Mouse (Mus musculus): ENCODE results near the gene Gm20388. TPM values are rescaled to one million over a fixed set of nuclear protein-coding genes. Genes with fewer than 3 reads are reported as not detected.
A peak's percentile ranks its signal among the peaks of the same experiment; 100 is the strongest.

Gm20388 gene
- total RNA-seq, 1 experiment from 2014 or later: 35.7 TPM

- no peak for ATAC-seq (replicated peaks; ENCODE audit: low read depth, poor library complexity, severe bottlenecking)
These were observed 2044.4 kb downstream of the Gm20388 start for GRCm38 (mm10) chr8:121954981-121955555.

GRCm38 (mm10) chr8:121955825-121956500 is 2045.3 kb downstream of the Gm20388 start:
- peak; percentile 84 for ATAC-seq (replicated peaks; ENCODE audit: low read depth, poor library complexity, severe bottlenecking)

- ATAC-seq (replicated peaks; ENCODE audit: low read depth, poor library complexity, severe bottlenecking): no peak
These were observed 2047.8 kb downstream of the Gm20388 start for GRCm38 (mm10) chr8:121958395-121958794.

GRCm38 (mm10) chr8:121962892-121963291 is 2052.3 kb downstream of the Gm20388 start:
- no peak for ATAC-seq (replicated peaks; ENCODE audit: low read depth, poor library complexity, severe bottlenecking)

GRCm38 (mm10) chr8:121964716-121965512 is 2054.3 kb downstream of the Gm20388 start:
- no peak for ATAC-seq (replicated peaks; ENCODE audit: low read depth, poor library complexity, severe bottlenecking)

- ATAC-seq (replicated peaks; ENCODE audit: low read depth, poor library complexity, severe bottlenecking): no peak
These were observed 2055.5 kb downstream of the Gm20388 start for GRCm38 (mm10) chr8:121966110-121966509.

GRCm38 (mm10) chr8:121966714-121967448 is 2056.2 kb downstream of the Gm20388 start:
- no peak for ATAC-seq (replicated peaks; ENCODE audit: low read depth, poor library complexity, severe bottlenecking)

GRCm38 (mm10) chr8:121967977-121968376 is 2057.3 kb downstream of the Gm20388 start:
- ATAC-seq (replicated peaks; ENCODE audit: low read depth, poor library complexity, severe bottlenecking): no peak

- peak; percentile 40; the same call in 1 of the 2 replicates for ATAC-seq (replicated peaks; ENCODE audit: low read depth, poor library complexity, severe bottlenecking)
These were observed 2057.9 kb downstream of the Gm20388 start for GRCm38 (mm10) chr8:121968542-121968941.

- ATAC-seq (replicated peaks; ENCODE audit: low read depth, poor library complexity, severe bottlenecking): no peak
These were observed 2059.6 kb downstream of the Gm20388 start for GRCm38 (mm10) chr8:121970225-121970624.

- ATAC-seq (replicated peaks; ENCODE audit: low read depth, poor library complexity, severe bottlenecking): peak; percentile 58
These were observed 2060.9 kb downstream of the Gm20388 start for GRCm38 (mm10) chr8:121971488-121972058.

- ATAC-seq (replicated peaks; ENCODE audit: low read depth, poor library complexity, severe bottlenecking): peak; percentile 52; the same call in 1 of the 2 replicates
These were observed 2063.3 kb downstream of the Gm20388 start for GRCm38 (mm10) chr8:121973906-121974305.

- peak; percentile 77; the same call in 1 of the 2 replicates for ATAC-seq (replicated peaks; ENCODE audit: low read depth, poor library complexity, severe bottlenecking)
These were observed 2067.4 kb downstream of the Gm20388 start for GRCm38 (mm10) chr8:121977819-121978590.

- ATAC-seq (replicated peaks; ENCODE audit: low read depth, poor library complexity, severe bottlenecking): no peak
These were observed 2068.0 kb downstream of the Gm20388 start for GRCm38 (mm10) chr8:121978670-121979069.

GRCm38 (mm10) chr8:121980792-121981519 is 2070.3 kb downstream of the Gm20388 start:
- ATAC-seq (replicated peaks; ENCODE audit: low read depth, poor library complexity, severe bottlenecking): no peak

- no peak for ATAC-seq (replicated peaks; ENCODE audit: low read depth, poor library complexity, severe bottlenecking)
These were observed 2070.9 kb downstream of the Gm20388 start for GRCm38 (mm10) chr8:121981520-121981895.

- no peak for ATAC-seq (replicated peaks; ENCODE audit: low read depth, poor library complexity, severe bottlenecking)
These were observed 2075.0 kb downstream of the Gm20388 start for GRCm38 (mm10) chr8:121985673-121986072.

GRCm38 (mm10) chr8:121987892-121988291 is 2077.3 kb downstream of the Gm20388 start:
- ATAC-seq (replicated peaks; ENCODE audit: low read depth, poor library complexity, severe bottlenecking): no peak

All from common myeloid progenitor, adult 5-6 weeks (primary cell).